Mouse (Mus musculus): Measurements from ENCODE around the gene Elane. TPM values are rescaled to one million over a fixed set of nuclear protein-coding genes. Genes with fewer than 3 reads are reported as not detected.

Gene Elane
- polyA plus RNA-seq (2015; fragmentation: Nextera tagmentation; extraction: Ambion mirVana): 0.36 and 0.40 TPM in 2 replicates

DNA sequence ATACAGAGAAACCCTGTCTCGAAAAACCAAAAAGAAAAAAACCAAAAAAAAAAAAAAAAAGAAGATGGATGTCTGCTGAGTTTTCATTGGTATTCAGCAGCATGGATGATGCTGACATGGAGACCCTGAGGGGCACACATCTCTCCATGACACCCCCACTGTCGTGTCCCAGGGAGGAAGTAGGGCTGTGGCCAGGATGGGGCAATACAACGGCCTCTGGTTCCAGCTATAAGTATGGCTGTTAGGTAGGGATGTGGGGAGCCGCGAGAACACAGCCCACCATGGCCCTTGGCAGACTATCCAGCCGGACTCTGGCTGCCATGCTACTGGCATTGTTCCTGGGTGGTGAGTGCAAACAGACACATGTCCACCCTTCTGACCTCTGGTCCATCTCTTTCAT lies at the start of gene Elane:
Elane (plus strand) TSS at position 194 of the 400 bp plus-strand sequence.
- ATAC-seq (ENCODE audit: insufficient number of reproducible peaks, low FRiP score, low TSS enrichment, low read depth): no peak
- Histone ChIP-seq H3K4me2 (no peak within 1 kb of the TSS), H3K4me3 (no peak within 1 kb of the TSS), H3K4me1 (peaks cover 28% of the 10 kb centered on the region), H3K36me3 (no peaks in the 10 kb centered on the region), H3K27me3 (peaks cover 11% of the 10 kb centered on the region; the same call in 1 of the 2 replicates), H3K9ac (no peak within 1 kb of the TSS), H3K9me3 (no peaks in the 10 kb centered on the region), H3K27ac (no peak within 1 kb of the TSS)
- WGBS: 80% methylated on average over 6 of the region's 6 CpGs

DNA sequence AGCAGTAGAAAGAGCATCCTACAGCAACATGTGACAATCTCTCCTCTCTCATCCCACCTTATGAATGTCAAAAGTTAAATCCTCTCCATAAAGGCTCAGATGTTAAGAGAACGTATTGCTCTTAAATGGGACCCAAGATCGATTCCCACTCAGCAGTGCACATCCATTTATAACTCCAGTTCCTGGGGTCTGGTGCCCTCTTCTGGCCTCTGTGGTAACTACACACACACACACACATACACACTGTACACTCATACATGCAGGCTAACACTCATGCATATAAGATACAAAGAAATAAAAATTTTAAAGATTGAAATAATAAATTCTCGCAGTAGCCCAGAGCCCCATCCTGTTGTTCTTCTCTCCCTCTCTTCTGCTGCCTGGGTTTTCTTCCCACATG lies 49.1 kb upstream of the Elane start:
- H3K4me2 ChIP-seq: no peak overlapping the region

DNA sequence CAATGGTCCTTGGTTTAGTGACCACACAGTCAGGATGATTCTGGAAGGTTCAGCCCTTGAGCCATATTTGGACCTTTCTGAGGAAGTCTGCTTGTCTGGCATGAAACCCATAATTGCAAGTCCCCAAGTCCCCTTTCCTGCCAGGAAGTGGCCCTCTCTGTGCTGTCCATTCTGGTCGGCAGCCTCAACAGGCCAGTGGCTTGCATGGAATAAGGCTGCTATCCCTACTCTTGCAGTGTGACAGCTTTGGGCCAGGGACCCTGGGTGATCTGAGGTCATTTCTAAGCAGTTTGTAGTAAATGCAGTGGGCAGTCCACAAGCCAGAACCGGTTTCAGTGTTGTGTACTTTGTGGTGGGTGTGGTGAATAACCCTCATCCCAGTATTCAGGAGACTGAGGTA lies 47.9 kb upstream of the Elane start:
- Histone ChIP-seq H3K4me1 (peaks cover 32% of the 10 kb centered on the region), H3K4me3 (no peak overlapping the region), H3K9ac (no peak overlapping the region), H3K36me3 (no peaks in the 10 kb centered on the region), H3K27ac (no peak overlapping the region), H3K27me3 (no peaks in the 10 kb centered on the region), H3K4me2 (no peak overlapping the region), H3K9me3 (no peaks in the 10 kb centered on the region)
- ATAC-seq (ENCODE audit: insufficient number of reproducible peaks, low FRiP score, low TSS enrichment, low read depth): no peak
- WGBS: 55% methylated on average over 2 of the region's 2 CpGs

More for the DNA sequence above, 49.1 kb upstream of the Elane start:
- Histone ChIP-seq H3K36me3 (no peaks in the 10 kb centered on the region), H3K4me3 (no peak overlapping the region), H3K27ac (no peak overlapping the region), H3K9me3 (no peaks in the 10 kb centered on the region), H3K27me3 (no peaks in the 10 kb centered on the region), H3K9ac (no peak overlapping the region), H3K4me1 (peaks cover 28% of the 10 kb centered on the region)
- ATAC-seq (ENCODE audit: insufficient number of reproducible peaks, low FRiP score, low TSS enrichment, low read depth): no peak
- 92% methylated on average over 3 of the region's 3 CpGs for WGBS

DNA sequence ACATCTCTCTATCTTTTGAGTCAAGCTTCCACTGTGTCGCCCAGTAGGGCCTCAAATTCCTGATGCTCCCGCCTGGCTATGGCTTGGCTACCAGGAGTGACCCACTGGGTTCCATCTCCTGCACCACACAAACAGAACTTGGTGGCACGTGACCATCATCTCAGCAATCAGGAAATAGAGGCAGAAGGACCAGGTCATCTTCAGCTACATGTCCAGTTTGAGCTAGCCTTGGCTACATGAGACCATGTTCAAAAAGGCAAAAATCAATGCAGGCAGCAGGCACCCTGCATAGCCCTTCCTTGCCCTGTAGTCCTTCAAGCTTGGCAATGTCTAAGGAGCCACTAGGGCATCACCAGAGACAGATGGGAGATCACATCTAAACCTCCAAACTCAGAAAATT lies 46.0 kb upstream of the Elane start:
- H3K9me3 ChIP-seq: no peaks in the 10 kb centered on the region
- H3K4me1 ChIP-seq: peaks cover 30% of the 10 kb centered on the region
- no peak overlapping the region for H3K9ac ChIP-seq
- H3K4me2 ChIP-seq: peak overlapping the region; percentile 69
- no peak for ATAC-seq (ENCODE audit: insufficient number of reproducible peaks, low FRiP score, low TSS enrichment, low read depth)
- peak overlapping the region; percentile 39; the same call in 1 of the 2 replicates for H3K4me3 ChIP-seq
- 87% methylated on average over 3 of the region's 3 CpGs for WGBS
- no peaks in the 10 kb centered on the region for H3K27me3 ChIP-seq
- H3K36me3 ChIP-seq: no peaks in the 10 kb centered on the region
- H3K27ac ChIP-seq: peak overlapping the region; percentile 95

DNA sequence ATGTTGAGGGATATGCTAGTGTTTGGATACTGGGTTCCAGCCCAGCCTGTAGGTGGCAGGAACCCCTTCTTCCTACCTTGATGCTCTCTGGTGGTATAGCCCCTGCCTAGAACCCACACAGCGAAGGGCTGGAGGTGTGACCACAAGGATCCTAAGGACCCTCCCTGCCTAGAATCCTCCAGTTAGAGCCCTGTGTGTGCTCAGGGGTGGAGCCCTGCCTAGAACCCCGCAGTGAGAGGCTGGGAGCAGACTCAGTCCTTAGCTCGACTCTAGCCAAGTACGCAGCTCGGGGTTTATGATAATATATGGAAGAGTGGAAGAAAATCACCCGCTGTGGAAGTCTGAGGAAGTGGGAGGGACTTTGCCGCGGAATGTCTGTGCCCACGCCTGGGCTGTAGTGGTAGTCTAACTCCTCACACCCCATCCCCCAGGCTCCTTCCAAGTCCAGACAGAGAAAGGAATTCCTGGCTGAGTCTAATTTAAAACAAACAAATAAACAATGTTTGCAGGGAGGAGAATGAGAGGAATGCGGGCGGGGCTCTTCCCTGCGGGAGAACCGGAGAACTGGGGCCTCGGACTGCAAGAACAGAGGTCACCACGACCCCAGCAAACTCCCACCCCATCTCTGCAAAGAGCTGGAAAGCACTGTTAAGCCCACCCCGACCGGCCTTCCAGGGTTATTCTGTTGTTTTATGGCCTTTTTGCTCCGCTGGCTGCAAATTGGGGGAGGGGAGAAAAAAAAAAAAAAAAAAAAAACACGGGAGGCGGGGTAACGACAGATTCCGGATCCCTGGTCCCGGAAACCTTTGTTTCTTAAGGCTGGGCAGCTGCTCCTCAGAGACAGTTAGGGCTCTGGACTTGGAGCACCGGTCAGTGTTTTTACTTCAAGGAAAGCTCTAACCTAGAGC lies 45.1 kb upstream of the Elane start:
- Histone ChIP-seq H3K9ac (peak overlapping the region; percentile 26; the same call in 1 of the 2 replicates), H3K27me3 (no peaks in the 10 kb centered on the region), H3K9me3 (no peaks in the 10 kb centered on the region), H3K4me3 (peak overlapping the region; percentile 39), H3K36me3 (no peaks in the 10 kb centered on the region), H3K4me2 (peak overlapping the region; percentile 69), H3K4me1 (peaks cover 28% of the 10 kb centered on the region), H3K27ac (peak overlapping the region; percentile 95)
- ATAC-seq (ENCODE audit: insufficient number of reproducible peaks, low FRiP score, low TSS enrichment, low read depth): peak; percentile 93
- 0% methylated on average over 24 of the region's 24 CpGs for WGBS

DNA sequence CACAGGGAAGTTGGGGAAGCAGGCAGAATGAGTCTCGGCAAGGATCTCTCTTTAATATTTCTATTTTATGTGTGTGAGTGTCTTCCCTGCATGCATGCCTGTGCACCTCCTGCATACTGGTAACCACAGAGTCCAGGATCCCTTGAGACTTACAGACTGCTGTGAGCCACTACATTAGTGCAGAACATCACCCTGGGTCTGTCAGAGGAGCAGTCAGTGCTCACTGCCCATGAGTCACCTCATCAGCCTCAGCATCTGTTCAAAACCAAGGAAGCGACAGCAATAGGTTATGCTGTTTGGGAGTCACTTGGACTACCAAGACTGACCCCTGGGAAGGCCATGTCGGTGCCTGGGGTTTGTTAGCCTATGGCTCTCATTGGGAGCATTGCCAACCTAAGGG lies 43.7 kb upstream of the Elane start:
- ATAC-seq (ENCODE audit: insufficient number of reproducible peaks, low FRiP score, low TSS enrichment, low read depth): no peak
- 66% methylated on average over 3 of the region's 3 CpGs for WGBS
- peak overlapping the region; percentile 57; the same call in 1 of the 2 replicates for H3K27ac ChIP-seq
- H3K36me3 ChIP-seq: no peaks in the 10 kb centered on the region
- H3K4me3 ChIP-seq: no peak overlapping the region
- H3K27me3 ChIP-seq: no peaks in the 10 kb centered on the region
- H3K9ac ChIP-seq: no peak overlapping the region
- H3K4me2 ChIP-seq: no peak overlapping the region
- H3K4me1 ChIP-seq: peaks cover 28% of the 10 kb centered on the region
- H3K9me3 ChIP-seq: no peaks in the 10 kb centered on the region

DNA sequence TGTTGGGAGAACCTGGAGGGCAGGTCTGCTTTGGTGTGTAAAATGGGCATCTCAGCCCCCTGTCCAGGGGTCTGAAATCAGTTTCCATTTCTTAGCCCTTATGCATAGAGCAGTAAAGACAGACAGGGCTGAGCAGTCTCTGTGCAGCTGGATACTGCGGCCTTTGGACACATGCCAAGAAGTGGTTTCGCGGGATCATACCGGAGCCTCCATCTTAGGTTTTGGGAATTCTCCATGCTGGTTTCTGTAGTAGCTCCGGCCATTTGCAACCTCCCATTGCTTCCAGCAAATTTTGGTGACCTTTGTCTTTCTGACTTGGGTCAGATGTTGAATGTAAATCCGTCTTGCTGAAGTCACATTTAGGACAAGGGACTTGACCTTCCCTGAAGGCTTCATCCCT lies 42.6 kb upstream of the Elane start:
- Histone ChIP-seq H3K9ac (no peak overlapping the region), H3K4me2 (no peak overlapping the region), H3K27ac (peak overlapping the region; percentile 35; the same call in 1 of the 2 replicates), H3K4me3 (no peak overlapping the region), H3K27me3 (no peaks in the 10 kb centered on the region), H3K36me3 (no peaks in the 10 kb centered on the region), H3K9me3 (no peaks in the 10 kb centered on the region), H3K4me1 (peaks cover 28% of the 10 kb centered on the region)
- 36% methylated on average over 6 of the region's 6 CpGs for WGBS
- ATAC-seq (ENCODE audit: insufficient number of reproducible peaks, low FRiP score, low TSS enrichment, low read depth): no peak

DNA sequence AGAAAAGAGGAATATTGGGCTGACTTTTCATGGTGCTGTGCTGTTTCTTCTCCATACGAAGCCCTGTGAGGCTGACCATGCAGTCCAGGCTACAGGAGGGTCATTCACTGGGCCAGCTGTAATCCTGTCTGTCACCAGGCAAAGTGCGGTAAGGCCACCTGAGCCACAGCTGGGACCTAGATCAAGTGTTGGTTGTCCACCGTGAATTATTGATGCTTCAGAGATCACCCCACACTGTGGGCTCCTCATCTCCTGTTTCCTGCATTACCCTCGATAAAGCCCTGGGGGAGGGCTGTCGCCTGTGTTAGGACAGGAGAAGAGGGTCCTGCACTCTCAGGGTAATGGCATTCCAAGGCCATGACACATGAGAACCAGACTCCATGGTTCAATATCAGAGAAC lies 39.5 kb upstream of the Elane start:
- no peak for ATAC-seq (ENCODE audit: insufficient number of reproducible peaks, low FRiP score, low TSS enrichment, low read depth)
- Histone ChIP-seq H3K36me3 (no peaks in the 10 kb centered on the region), H3K4me3 (no peak overlapping the region), H3K27ac (no peak overlapping the region), H3K4me2 (no peak overlapping the region), H3K9me3 (no peaks in the 10 kb centered on the region), H3K27me3 (no peaks in the 10 kb centered on the region), H3K9ac (no peak overlapping the region), H3K4me1 (peaks cover 17% of the 10 kb centered on the region)
- 54% methylated on average over 5 of the region's 5 CpGs for WGBS

DNA sequence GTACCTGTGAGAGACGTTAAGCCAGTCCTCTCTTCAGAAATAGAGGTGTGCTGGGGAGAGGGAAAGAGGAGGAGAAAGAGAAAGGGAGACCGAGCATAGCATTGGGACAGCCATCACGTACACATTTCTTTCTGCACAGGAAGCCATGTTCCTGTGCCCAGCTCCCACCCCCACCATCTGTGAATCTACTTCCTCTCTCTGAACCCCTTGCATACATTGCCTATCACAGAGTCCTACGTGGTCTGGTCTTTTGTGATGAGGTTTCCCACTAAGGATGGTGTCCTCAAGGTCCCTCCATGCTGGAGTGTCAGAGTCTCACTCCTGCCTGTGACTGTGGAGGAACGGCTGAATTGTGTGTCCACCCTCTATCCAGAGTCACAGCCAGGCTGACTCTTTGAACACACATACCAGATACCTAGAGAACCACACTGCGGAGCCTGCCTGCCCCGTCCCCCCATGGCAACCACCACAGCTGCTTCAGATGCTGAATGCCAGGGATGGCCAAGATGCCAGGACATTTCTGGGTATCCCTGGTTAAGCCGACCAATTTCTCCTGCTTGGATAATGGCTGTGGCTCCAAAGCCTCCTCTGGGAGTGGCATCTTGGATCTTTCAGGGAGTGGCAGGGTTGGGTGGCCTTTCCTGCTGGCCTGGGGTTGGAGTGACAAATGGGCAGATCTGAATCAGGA lies 36.0 kb upstream of the Elane start:
- peaks cover 22% of the 10 kb centered on the region for H3K4me1 ChIP-seq
- no peaks in the 10 kb centered on the region for H3K9me3 ChIP-seq
- no peak overlapping the region for H3K9ac ChIP-seq
- H3K27ac ChIP-seq: no peak overlapping the region
- no peak overlapping the region for H3K4me2 ChIP-seq
- ATAC-seq (ENCODE audit: insufficient number of reproducible peaks, low FRiP score, low TSS enrichment, low read depth): no peak
- H3K36me3 ChIP-seq: no peaks in the 10 kb centered on the region
- 80% methylated on average over 8 of the region's 8 CpGs for WGBS
- no peaks in the 10 kb centered on the region for H3K27me3 ChIP-seq
- H3K4me3 ChIP-seq: no peak overlapping the region

DNA sequence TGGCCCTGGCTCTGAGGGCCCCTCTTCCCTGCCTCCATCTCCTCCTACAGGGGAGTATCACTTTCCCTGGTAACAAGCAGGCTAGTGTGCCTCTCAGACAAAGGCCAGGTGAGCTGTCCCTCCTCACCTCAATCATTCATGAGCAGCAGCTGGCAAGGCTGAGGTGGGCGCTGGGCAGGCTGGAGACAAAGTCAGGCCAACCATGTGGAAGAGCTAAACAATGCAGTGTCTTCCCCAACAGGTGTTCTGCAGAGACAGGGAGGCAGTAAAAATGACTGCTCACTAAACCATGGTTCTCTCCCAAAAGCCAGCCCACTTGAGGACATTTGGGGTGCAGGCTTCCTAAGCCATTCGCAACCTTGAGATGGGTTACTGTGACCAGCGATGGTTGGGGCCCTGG lies 34.4 kb upstream of the Elane start:
- whole genome bisulfite sequencing: 60% methylated on average over 3 of the region's 3 CpGs
- no peaks in the 10 kb centered on the region for H3K27me3 ChIP-seq
- H3K36me3 ChIP-seq: peaks cover 4% of the 10 kb centered on the region
- no peak overlapping the region for H3K4me3 ChIP-seq
- peak overlapping the region; percentile 72; the same call in 1 of the 2 replicates for H3K4me2 ChIP-seq
- no peak overlapping the region for H3K9ac ChIP-seq
- H3K9me3 ChIP-seq: no peaks in the 10 kb centered on the region
- peak overlapping the region; percentile 100 for H3K27ac ChIP-seq
- peaks cover 27% of the 10 kb centered on the region for H3K4me1 ChIP-seq
- no peak for ATAC-seq (ENCODE audit: insufficient number of reproducible peaks, low FRiP score, low TSS enrichment, low read depth)

DNA sequence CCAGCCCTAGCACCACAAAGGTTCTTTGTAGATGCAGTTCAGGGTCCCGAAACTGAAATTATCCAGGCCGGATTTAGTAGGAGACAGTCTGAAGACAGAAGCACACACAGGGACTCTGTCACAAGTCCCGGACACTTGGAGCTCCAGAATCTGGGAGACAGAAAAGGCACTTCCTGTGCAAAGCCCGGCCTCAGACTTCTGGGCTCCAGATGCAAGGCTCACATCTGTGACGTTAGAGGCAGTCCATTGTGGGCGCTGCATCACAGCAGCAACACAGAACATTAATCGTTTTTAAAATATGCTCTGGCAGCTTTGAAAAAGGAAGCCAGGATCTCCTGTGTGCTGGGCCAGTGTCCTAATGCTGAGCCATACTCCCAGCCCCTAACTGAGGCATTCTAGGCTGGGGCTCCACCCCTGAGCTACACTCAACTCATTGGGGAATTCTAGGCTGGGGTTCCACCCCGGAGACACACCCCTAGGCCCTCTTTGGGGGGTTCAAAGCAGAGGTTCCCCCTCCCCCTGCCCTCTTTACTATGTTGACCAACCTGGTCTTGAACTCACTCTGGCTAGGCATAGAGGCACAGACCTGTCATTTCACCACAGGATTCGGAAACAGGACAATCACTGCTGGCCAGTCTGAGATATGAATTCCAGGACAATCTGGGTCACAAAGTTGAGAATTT lies 33.8 kb upstream of the Elane start:
- peaks cover 33% of the 10 kb centered on the region for H3K4me1 ChIP-seq
- no peaks in the 10 kb centered on the region for H3K9me3 ChIP-seq
- H3K27ac ChIP-seq: peak overlapping the region; percentile 100
- WGBS: 25% methylated on average over 9 of the region's 9 CpGs
- H3K27me3 ChIP-seq: no peaks in the 10 kb centered on the region
- peaks cover 8% of the 10 kb centered on the region for H3K36me3 ChIP-seq
- H3K4me3 ChIP-seq: peak overlapping the region; percentile 96; the same call in 1 of the 2 replicates
- 0 out of 2 replicates have a peak overlapping the region, but pooled peaks have one; percentile 4 for H3K9ac ChIP-seq
- ATAC-seq (ENCODE audit: insufficient number of reproducible peaks, low FRiP score, low TSS enrichment, low read depth): no peak
- peak overlapping the region; percentile 72 for H3K4me2 ChIP-seq
